Mouse (Mus musculus): ENCODE measurements around the gene Lyve1.
A peak's percentile ranks its signal among the peaks of the same experiment; 100 is the strongest.

GRCm38 (mm10) chr7:110843916-110844874 lies 18.8 kb downstream of the Lyve1 start, which contains the start of gene Rnf141:
- TF ChIP-seq CTCF (IDR thresholded peaks at IDR 0.05; ENCODE audit: borderline replicate concordance, extremely low read depth, insufficient read depth, insufficient read length) (peak; percentile 49), POLR2A (IDR thresholded peaks at IDR 0.05; ENCODE audit: borderline replicate concordance, extremely low read depth, insufficient read depth, insufficient read length, poor library complexity, severe bottlenecking) (peak; percentile 69; the same call in 1 of the 2 replicates)

Measured in brain, embryonic 14.5 days (tissue).